Mouse (Mus musculus) hindbrain, postnatal 0 days (tissue): ENCODE results near the gene Vgll1. TPM values are rescaled to one million over a fixed set of nuclear protein-coding genes. Genes with fewer than 3 reads are reported as not detected.
A peak's percentile ranks its signal among the peaks of the same experiment; 100 is the strongest.

Experiments
- ATAC-seq: fragments of 200-750 bp; cut with Nextera tagmentation; 2 replicates; pipeline ENCODE4 v1.8.0; 2017; ENCODE audit warnings: mild to moderate bottlenecking, moderate TSS enrichment, moderate library complexity
- DNase-seq: peaks from one replicate; pipeline ENCODE4 v3.0.0-alpha.2; 2015; ENCODE audit warnings: low spot score
- H3K27ac ChIP-seq: fragments of 300-500 bp; sonication (generic); 2 replicates; pipeline ENCODE4 v1.5.1; 2014; ENCODE audit warnings: mild to moderate bottlenecking
- H3K27me3 ChIP-seq: fragments of 300-500 bp; sonication (generic); 2 replicates; pipeline ENCODE4 v1.6.1; 2014; ENCODE audit warnings: low read length, mixed read lengths; ENCODE audit not compliant: insufficient read depth
- H3K36me3 ChIP-seq: fragments of 300-500 bp; sonication (generic); 2 replicates; pipeline ENCODE4 v1.6.1; 2014; ENCODE audit warnings: low read length, mixed read lengths; ENCODE audit not compliant: insufficient read depth
- H3K4me1 ChIP-seq: fragments of 300-500 bp; sonication (generic); 2 replicates; pipeline ENCODE4 v1.6.1; 2014; ENCODE audit warnings: antibody characterized with exemption, low read length, mixed read lengths; ENCODE audit not compliant: insufficient read depth
- H3K4me2 ChIP-seq: fragments of 300-500 bp; sonication (generic); 2 replicates; pipeline ENCODE4 v1.6.1; 2014; ENCODE audit warnings: low read depth, mild to moderate bottlenecking, low read length, moderate library complexity, mixed read lengths
- H3K4me3 ChIP-seq: fragments of 300-500 bp; sonication (generic); 2 replicates; pipeline ENCODE4 v1.5.1; 2014; ENCODE audit warnings: low read length
- H3K9ac ChIP-seq: fragments of 300-500 bp; sonication (generic); replicated peaks from 2 replicates; pipeline ENCODE4 v1.6.1; 2014; ENCODE audit warnings: mild to moderate bottlenecking, low read length, moderate library complexity, mixed read lengths
- H3K9me3 ChIP-seq: fragments of 300-500 bp; sonication (generic); 2 replicates; pipeline ENCODE4 v1.6.1; 2016; ENCODE audit warnings: low read length, mixed read lengths
- CTCF ChIP-seq: IDR thresholded peaks from 2 replicates; pipeline ENCODE4 v1.5.1; 2016; ENCODE audit warnings: antibody characterized with exemption, control low read depth, low read depth
- WGBS: fragments of 180-500 bp; shearing (Covaris S2); extraction: QIAGEN DNeasy Blood & Tissue Kit; methylation state at CpG from one replicate; pipeline ENCODE4 v1.1.7; 2014; 5-methylcytosine and 5-hydroxymethylcytosine counted together
- polyA plus RNA-seq: library from polyadenylated mRNA; unstranded; fragments of >200 nt; fragmentation: Nextera tagmentation; extraction: Ambion mirVana; gene quantifications from 2 replicates; pipeline ENCODE4 v1.2.1, GENCODE M21; 2015
- total RNA-seq: library from RNA; depleted of rRNA; stranded (reverse); fragments of >200 nt; gene quantifications from 2 replicates; pipeline ENCODE4 v1.2.3, GENCODE M21; 2014; rRNA removed

The Vgll1 gene
- total RNA-seq (not detected in 2 replicates), polyA plus RNA-seq (not detected in 2 replicates)

- TF ChIP-seq CTCF, result no peak
- Histone ChIP-seq H3K9me3 (no peaks in the 10 kb centered on the region), H3K27ac (no peak within 1 kb of the TSS), H3K4me2 (no peak within 1 kb of the TSS), H3K4me1 (no peaks in the 10 kb centered on the region), H3K9ac (no peak within 1 kb of the TSS), H3K4me3 (no peak within 1 kb of the TSS), H3K36me3 (no peaks in the 10 kb centered on the region), H3K27me3 (no peaks in the 10 kb centered on the region)
- WGBS, result 81% methylated on average over 4 of the region's 4 CpGs
- DNase-seq, result no peak
- ATAC-seq, result no peak
These were observed at the start of gene Vgll1 for GRCm38 (mm10) chrX:57087806-57088205. TSS of gene Vgll1 (plus strand) at chrX:57088106.

- TF ChIP-seq CTCF, result no peak
- no peaks in the 10 kb centered on the region for H3K9me3 ChIP-seq
- H3K4me3 ChIP-seq, result no peak within 1 kb of the TSS
- DNase-seq, result no peak
- WGBS, result 81% methylated on average over 5 of the region's 5 CpGs
- H3K36me3 ChIP-seq, result no peaks in the 10 kb centered on the region
- no peak for ATAC-seq
- H3K9ac ChIP-seq, result no peak within 1 kb of the TSS
- H3K27ac ChIP-seq, result no peak within 1 kb of the TSS
- no peak within 1 kb of the TSS for H3K4me2 ChIP-seq
- H3K4me1 ChIP-seq, result no peaks in the 10 kb centered on the region
- no peaks in the 10 kb centered on the region for H3K27me3 ChIP-seq
These were observed 45.1 kb upstream of the Vgll1 start, which contains the start of gene Brs3 for GRCm38 (mm10) chrX:57042774-57043173. TSS of gene Brs3 (plus strand) at chrX:57043074.

- peak; percentile 18 for DNase-seq
- Histone ChIP-seq H3K9ac (no peak overlapping the region), H3K27ac (no peak overlapping the region), H3K36me3 (no peaks in the 10 kb centered on the region), H3K4me3 (no peak overlapping the region), H3K27me3 (no peaks in the 10 kb centered on the region), H3K4me1 (no peaks in the 10 kb centered on the region), H3K4me2 (no peak overlapping the region), H3K9me3 (no peaks in the 10 kb centered on the region)
- 81% methylated on average over 6 of the region's 6 CpGs for WGBS
- TF ChIP-seq CTCF, result peak; percentile 43
- no peak for ATAC-seq
These were observed 44.0 kb upstream of the Vgll1 start for GRCm38 (mm10) chrX:57043869-57044268.

GRCm38 (mm10) chrX:57052848-57053173 lies 35.1 kb upstream of the Vgll1 start:
- DNase-seq (no peak), ATAC-seq (peak; percentile 76; the same call in 1 of the 2 replicates)
- Histone ChIP-seq H3K9me3 (no peaks in the 10 kb centered on the region), H3K27me3 (no peaks in the 10 kb centered on the region), H3K36me3 (no peaks in the 10 kb centered on the region), H3K9ac (peak overlapping the region; percentile 61), H3K27ac (peak overlapping the region; percentile 93), H3K4me1 (no peaks in the 10 kb centered on the region), H3K4me2 (peak overlapping the region; percentile 53), H3K4me3 (peak overlapping the region; percentile 53)
- WGBS, result 28% methylated on average over 4 of the region's 4 CpGs
- peak; percentile 16; the same call in 1 of the 2 replicates for TF ChIP-seq CTCF

- Histone ChIP-seq H3K27me3 (no peaks in the 10 kb centered on the region), H3K9me3 (no peaks in the 10 kb centered on the region), H3K4me1 (no peaks in the 10 kb centered on the region), H3K4me3 (peak within 1 kb of the TSS; percentile 53), H3K4me2 (peak within 1 kb of the TSS; percentile 58), H3K9ac (peak within 1 kb of the TSS; percentile 61), H3K27ac (peak within 1 kb of the TSS; percentile 93), H3K36me3 (no peaks in the 10 kb centered on the region)
- TF ChIP-seq CTCF, result no peak
- DNase-seq (peak; percentile 91), ATAC-seq (peak; percentile 98)
- WGBS, result 24% methylated on average over 75 of the region's 85 CpGs
These were observed 34.5 kb upstream of the Vgll1 start, which contains the start of gene Htatsf1 for GRCm38 (mm10) chrX:57053174-57053992. TSS of gene Htatsf1 (plus strand) at chrX:57053583.

- Histone ChIP-seq H3K4me3 (peak overlapping the region; percentile 53), H3K4me1 (no peaks in the 10 kb centered on the region), H3K27me3 (no peaks in the 10 kb centered on the region), H3K9me3 (no peaks in the 10 kb centered on the region), H3K36me3 (no peaks in the 10 kb centered on the region), H3K9ac (peak overlapping the region; percentile 61), H3K4me2 (peak overlapping the region; percentile 58), H3K27ac (peak overlapping the region; percentile 93; the same call in 1 of the 2 replicates)
- TF ChIP-seq CTCF, result no peak
- ATAC-seq, result peak; percentile 19; the same call in 1 of the 2 replicates
- WGBS, result 33% methylated on average over 11 of the region's 11 CpGs
- DNase-seq, result no peak
These were observed 33.9 kb upstream of the Vgll1 start for GRCm38 (mm10) chrX:57053993-57054385.

GRCm38 (mm10) chrX:57081496-57081895 lies 6.4 kb upstream of the Vgll1 start:
- WGBS, result 77% methylated on average over 5 of the region's 5 CpGs
- Histone ChIP-seq H3K36me3 (no peaks in the 10 kb centered on the region), H3K4me2 (no peak overlapping the region), H3K4me1 (no peaks in the 10 kb centered on the region), H3K9ac (no peak overlapping the region), H3K27ac (no peak overlapping the region), H3K4me3 (no peak overlapping the region), H3K9me3 (no peaks in the 10 kb centered on the region), H3K27me3 (no peaks in the 10 kb centered on the region)
- no peak for DNase-seq
- no peak for ATAC-seq
- TF ChIP-seq CTCF, result no peak
